Mouse (Mus musculus): Measurements from ENCODE around the gene Kcnj9. TPM values are rescaled to one million over a fixed set of nuclear protein-coding genes. Genes with fewer than 3 reads are reported as not detected.

The Kcnj9 gene
- polyA plus RNA-seq, 1 experiment from 2014 or later: 0.04 TPM

DNA sequence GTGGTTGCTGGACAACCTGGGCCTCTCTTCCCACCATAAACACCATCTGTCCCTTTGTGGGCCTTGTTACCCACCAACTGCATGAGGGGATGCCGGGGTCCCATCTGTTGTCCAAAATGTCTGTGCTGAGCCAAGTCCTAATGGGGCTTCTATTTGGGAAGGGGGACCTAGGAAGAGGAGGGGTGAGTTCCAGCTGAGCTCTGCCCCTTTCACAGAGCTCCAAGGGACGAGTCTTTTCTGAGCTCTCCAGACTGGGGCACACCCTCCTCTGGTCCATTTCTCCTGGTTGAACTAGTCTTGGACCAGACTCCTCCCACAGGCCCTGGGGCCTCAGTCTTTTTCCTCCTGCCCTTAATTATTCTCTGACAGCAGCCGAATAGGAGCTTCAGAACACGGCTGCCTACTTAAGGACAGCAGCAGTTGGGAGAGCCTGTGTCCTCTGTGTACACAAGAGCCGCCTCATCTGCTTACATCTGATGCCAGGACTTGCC, 9.2 kb downstream of the Kcnj9 start:
- WGBS: 48% methylated on average over 5 of the region's 5 CpGs
- H3K36me3 ChIP-seq: peaks cover 7% of the 10 kb centered on the region; the same call in 1 of the 2 replicates
- ATAC-seq (ENCODE audit: borderline replicate concordance, extremely low read depth, low FRiP score, low TSS enrichment): no peak
- no peaks in the 10 kb centered on the region for H3K9me3 ChIP-seq
- peaks cover 2% of the 10 kb centered on the region for H3K27me3 ChIP-seq
- H3K9ac ChIP-seq: no peak overlapping the region
- H3K4me1 ChIP-seq: no peaks in the 10 kb centered on the region
- no peak overlapping the region for H3K4me2 ChIP-seq
- no peak overlapping the region for H3K4me3 ChIP-seq
- no peak overlapping the region for H3K27ac ChIP-seq

DNA sequence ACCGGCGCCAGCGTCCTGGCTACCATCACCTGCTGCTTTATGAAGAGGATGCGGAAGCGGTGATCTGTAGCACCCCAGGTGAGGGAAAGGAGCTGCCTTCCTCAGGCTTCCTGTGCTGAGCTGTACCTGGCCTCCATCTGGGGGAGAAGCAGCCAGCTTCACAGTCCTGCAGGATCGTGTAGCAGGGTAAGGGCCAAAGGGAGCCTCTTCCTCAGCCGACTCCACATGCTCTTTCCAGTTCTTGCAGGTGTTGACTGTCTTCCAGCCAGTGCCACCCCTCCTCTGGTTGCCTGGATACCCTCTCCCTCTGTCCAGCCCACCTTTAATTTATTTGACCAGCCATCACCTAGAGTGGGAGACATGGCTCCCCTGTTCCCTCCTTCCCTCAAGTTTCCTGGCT, 9.8 kb downstream of the Kcnj9 start:
- no peak overlapping the region for H3K4me3 ChIP-seq
- H3K4me1 ChIP-seq: no peaks in the 10 kb centered on the region
- ATAC-seq (ENCODE audit: borderline replicate concordance, extremely low read depth, low FRiP score, low TSS enrichment): no peak
- no peak overlapping the region for H3K9ac ChIP-seq
- peaks cover 7% of the 10 kb centered on the region; the same call in 1 of the 2 replicates for H3K36me3 ChIP-seq
- no peak overlapping the region for H3K27ac ChIP-seq
- WGBS: 77% methylated on average over 7 of the region's 7 CpGs
- H3K9me3 ChIP-seq: no peaks in the 10 kb centered on the region
- no peaks in the 10 kb centered on the region for H3K27me3 ChIP-seq
- no peak overlapping the region for H3K4me2 ChIP-seq

DNA sequence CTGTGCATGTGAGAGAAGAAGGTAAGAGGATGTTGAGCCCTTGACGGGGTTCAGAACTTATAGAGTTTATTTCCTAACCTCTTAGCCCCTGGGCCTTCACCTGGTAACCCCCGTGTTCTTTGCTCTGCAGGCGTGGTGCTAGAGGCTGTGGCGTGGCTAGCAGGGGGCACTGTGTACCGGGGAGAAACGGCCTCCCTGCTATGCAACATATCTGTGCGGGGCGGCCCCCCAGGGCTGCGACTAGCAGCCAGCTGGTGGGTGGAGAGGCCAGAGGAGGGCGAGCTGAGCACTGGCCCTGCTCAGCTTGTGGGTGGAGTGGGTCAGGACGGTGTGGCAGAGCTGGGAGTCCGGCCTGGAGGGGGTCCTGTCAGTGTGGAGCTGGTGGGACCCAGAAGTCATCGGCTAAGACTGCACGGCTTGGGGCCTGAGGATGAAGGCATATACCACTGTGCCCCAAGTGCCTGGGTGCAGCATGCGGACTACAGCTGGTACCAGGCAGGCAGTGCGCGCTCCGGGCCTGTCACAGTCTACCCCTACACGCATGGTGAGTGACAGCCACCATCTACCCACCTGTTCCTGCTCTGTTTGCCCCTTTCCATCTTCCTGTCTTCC, 10.6 kb downstream of the Kcnj9 start:
- no peaks in the 10 kb centered on the region for H3K9me3 ChIP-seq
- no peak overlapping the region for H3K4me3 ChIP-seq
- H3K27ac ChIP-seq: no peak overlapping the region
- WGBS: 80% methylated on average over 19 of the region's 19 CpGs
- peaks cover 7% of the 10 kb centered on the region; the same call in 1 of the 2 replicates for H3K36me3 ChIP-seq
- H3K4me1 ChIP-seq: no peaks in the 10 kb centered on the region
- no peak overlapping the region for H3K4me2 ChIP-seq
- no peaks in the 10 kb centered on the region for H3K27me3 ChIP-seq
- ATAC-seq (ENCODE audit: borderline replicate concordance, extremely low read depth, low FRiP score, low TSS enrichment): no peak
- no peak overlapping the region for H3K9ac ChIP-seq

DNA sequence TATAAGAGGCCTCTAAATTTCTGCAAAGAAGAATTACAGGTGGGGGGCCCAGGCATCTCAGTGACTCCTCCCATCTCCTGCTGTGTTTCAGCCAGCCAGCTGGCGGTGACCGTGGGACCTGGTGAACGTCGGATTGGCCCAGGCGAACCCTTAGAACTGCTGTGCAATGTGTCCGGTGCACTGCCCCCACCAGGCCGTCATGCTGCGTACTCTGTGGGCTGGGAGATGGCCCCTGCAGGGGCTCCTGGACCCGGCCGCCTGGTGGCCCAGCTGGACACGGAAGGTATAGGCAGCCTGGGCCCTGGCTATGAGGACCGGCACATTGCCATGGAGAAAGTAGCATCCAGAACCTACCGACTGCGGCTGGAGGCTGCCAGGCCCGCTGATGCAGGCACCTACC, 11.2 kb downstream of the Kcnj9 start:
- no peak for ATAC-seq (ENCODE audit: borderline replicate concordance, extremely low read depth, low FRiP score, low TSS enrichment)

DNA sequence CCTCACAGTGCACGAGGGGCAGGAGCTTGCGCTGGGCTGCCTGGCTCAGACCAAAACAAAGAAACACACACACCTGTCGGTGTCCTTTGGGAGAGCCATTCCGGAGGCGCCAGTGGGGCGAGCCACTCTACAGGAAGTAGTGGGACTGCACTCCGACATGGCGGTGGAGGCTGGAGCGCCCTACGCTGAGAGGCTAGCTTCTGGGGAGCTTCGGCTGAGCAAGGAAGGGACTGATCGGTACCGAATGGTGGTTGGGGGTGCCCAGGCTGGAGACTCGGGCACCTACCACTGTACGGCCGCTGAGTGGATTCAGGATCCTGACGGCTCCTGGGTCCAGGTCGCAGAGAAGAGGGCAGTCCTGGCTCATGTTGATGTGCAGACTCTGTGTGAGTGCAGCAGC, 11.7 kb downstream of the Kcnj9 start:
- Histone ChIP-seq H3K9me3 (no peaks in the 10 kb centered on the region), H3K27me3 (no peaks in the 10 kb centered on the region), H3K27ac (no peak overlapping the region), H3K9ac (no peak overlapping the region), H3K4me2 (no peak overlapping the region), H3K36me3 (peaks cover 7% of the 10 kb centered on the region; the same call in 1 of the 2 replicates), H3K4me1 (peaks cover 6% of the 10 kb centered on the region), H3K4me3 (no peak overlapping the region)
- no peak for ATAC-seq (ENCODE audit: borderline replicate concordance, extremely low read depth, low FRiP score, low TSS enrichment)
- 61% methylated on average over 18 of the region's 18 CpGs for WGBS

More for the DNA sequence above, 11.2 kb downstream of the Kcnj9 start:
- Histone ChIP-seq H3K4me3 (no peak overlapping the region), H3K9me3 (no peaks in the 10 kb centered on the region), H3K27ac (no peak overlapping the region), H3K27me3 (no peaks in the 10 kb centered on the region), H3K4me2 (no peak overlapping the region), H3K36me3 (peaks cover 7% of the 10 kb centered on the region; the same call in 1 of the 2 replicates), H3K4me1 (peaks cover 2% of the 10 kb centered on the region), H3K9ac (no peak overlapping the region)
- WGBS: 67% methylated on average over 15 of the region's 15 CpGs

DNA sequence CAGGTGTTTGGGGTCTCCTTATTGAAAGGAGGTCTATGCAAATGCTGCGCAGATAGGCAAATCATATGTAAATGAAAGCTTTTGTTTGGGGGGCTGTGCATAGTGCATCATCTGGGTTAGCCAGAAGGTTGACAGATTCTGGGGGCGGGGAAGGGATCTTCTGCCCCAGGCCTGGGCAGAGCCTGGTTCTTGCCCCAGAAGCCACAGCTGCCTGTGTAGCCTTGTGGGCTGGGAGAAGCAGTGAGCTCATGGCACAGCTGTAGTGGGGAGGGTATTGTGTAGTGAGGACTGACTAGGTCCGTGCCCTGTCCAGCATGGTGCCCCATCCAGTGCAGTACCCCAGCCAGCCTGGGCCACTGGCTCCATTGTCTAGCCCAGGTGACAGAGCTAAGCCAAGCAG, 14.2 kb downstream of the Kcnj9 start:
- H3K9ac ChIP-seq: no peak overlapping the region
- H3K4me2 ChIP-seq: no peak overlapping the region
- H3K27ac ChIP-seq: no peak overlapping the region
- H3K4me3 ChIP-seq: no peak overlapping the region
- peaks cover 7% of the 10 kb centered on the region; the same call in 1 of the 2 replicates for H3K36me3 ChIP-seq
- H3K9me3 ChIP-seq: no peaks in the 10 kb centered on the region
- peaks cover 21% of the 10 kb centered on the region for H3K4me1 ChIP-seq
- 79% methylated on average over 3 of the region's 3 CpGs for WGBS
- no peak for ATAC-seq (ENCODE audit: borderline replicate concordance, extremely low read depth, low FRiP score, low TSS enrichment)
- H3K27me3 ChIP-seq: no peaks in the 10 kb centered on the region

DNA sequence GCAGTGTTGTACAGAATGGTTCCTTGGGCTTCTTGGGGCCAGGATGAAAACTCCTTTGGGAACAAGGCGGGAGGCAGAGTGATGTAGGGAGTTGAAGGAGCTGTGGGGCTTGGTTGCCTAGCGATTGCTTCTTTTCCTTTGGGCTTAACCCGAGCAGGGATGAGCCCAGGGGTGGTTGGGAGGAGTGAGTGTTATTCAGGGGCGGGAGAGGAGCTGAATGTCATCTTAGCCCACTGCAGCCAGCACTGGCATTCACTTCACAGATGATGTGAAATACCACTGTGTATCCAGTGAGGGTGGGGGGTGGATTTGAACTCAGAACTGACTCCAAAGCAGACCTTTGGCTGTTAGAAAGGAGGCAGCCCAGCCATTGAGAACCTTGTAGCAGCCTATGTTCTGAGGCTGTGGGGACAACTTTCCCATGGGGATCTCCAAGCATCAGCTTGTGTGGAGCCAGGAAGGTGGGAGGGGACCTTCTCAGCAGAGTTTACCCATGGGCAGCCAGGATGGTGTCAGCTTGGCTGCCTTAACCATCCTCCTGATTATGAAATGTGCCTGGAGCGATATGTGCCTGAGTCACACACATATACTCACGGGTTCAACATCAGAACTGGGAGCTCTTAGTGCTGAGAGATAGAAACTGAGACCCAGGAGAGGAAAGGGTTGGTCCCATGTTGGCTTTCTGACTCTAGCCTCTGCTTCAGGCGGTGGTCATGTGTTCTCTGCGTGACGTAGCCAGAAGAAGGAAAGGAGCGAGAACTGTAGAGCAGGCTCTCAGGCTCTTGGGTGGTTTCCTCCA, 15.3 kb downstream of the Kcnj9 start:
- 75% methylated on average over 10 of the region's 10 CpGs for WGBS
- Histone ChIP-seq H3K9ac (no peak overlapping the region), H3K27ac (no peak overlapping the region), H3K4me1 (peaks cover 32% of the 10 kb centered on the region), H3K36me3 (peaks cover 7% of the 10 kb centered on the region; the same call in 1 of the 2 replicates), H3K4me3 (no peak overlapping the region), H3K27me3 (no peaks in the 10 kb centered on the region), H3K9me3 (no peaks in the 10 kb centered on the region), H3K4me2 (peak overlapping the region; percentile 95; the same call in 1 of the 2 replicates)
- no peak for ATAC-seq (ENCODE audit: borderline replicate concordance, extremely low read depth, low FRiP score, low TSS enrichment)

DNA sequence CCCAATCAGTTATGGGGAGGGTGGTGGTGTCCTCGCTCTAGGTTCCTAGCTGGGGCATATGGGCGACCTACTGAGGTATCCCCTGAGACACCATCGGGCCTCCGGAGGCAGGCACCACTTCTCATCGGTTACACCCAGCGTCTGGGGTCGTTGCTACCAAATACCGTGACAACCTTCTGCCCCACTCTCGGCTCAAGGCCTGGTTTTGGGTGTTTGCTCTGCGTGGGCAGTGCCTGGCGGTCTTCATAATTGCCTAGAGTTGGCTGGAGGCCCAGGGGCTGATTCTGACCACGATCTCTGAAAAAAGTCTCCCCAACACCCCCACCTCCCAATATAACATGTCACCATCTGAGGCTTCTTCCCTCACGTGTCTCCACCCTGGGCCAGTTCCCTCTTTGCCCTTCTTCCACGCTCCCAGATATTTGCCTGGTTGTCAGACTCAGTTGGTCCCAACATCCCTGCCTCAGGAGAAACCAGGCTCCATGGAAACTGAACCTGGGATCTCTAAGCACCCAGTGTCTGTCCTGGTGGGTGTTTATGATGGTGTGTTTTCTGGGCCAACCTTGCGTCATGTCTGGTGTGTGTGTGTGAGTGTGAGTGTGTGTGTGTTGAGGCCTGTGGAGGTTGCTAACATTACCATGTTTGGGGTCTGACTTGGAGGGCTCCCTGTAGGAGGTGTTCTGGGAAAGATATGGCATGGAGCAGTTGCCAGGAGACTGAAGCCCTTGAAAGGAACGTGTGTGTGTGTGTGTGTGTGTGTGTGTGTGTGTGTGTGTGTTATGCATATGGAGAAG, 16.2 kb downstream of the Kcnj9 start:
- Histone ChIP-seq H3K9ac (peak overlapping the region; percentile 65), H3K4me3 (peak overlapping the region; percentile 63), H3K4me1 (peaks cover 38% of the 10 kb centered on the region), H3K4me2 (peak overlapping the region; percentile 95), H3K27ac (no peak overlapping the region), H3K36me3 (0 out of 2 replicates have a peak, but pooled peaks cover under 1% of the 10 kb centered on the region), H3K27me3 (no peaks in the 10 kb centered on the region), H3K9me3 (no peaks in the 10 kb centered on the region)
- 11% methylated on average over 16 of the region's 16 CpGs for WGBS
- ATAC-seq (ENCODE audit: borderline replicate concordance, extremely low read depth, low FRiP score, low TSS enrichment): peak; percentile 6; the same call in 1 of the 2 replicates

DNA sequence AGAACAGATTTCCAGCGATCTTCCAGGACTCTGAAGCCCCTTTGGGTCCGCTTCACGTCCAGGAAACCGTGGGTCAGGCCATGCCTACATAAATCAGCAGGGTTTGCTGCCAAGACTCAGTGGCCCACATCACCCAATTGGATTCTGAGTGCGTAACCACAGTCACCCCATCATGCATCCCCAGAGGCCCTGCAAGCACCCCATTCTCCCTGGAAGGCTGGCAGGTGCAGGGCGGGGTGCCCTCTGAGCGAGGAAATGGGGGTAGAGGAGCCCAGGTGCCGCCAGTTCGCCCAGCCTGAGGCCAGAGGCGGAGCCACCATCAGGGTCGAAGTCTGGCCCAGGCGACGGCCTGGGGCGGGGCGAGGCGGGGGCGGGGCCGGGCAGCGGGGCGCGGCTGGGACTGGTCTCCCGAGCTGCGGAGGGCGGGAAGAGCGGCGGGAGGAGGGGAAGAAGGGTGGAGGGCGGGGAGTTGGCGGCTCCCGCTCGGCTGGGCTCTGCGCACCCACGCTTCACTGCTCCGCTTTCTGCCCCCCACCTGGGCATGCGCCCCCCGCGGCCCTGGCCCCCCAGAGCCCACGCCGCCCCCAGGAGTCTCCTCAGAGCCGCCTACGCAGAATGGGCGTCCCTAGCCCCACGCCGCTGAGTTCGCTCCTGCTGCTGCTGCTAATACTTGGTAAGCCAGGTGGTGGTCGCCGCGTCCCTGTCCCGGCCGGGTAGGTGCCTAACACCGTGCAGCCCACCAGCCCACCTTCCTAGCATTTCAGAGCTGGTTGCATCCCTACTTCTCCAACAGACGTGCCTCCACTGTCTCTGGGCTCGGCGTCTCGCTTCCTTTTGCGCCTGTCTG, 17.0 kb downstream of the Kcnj9 start:
- Histone ChIP-seq H3K27ac (peak overlapping the region; percentile 94), H3K9ac (peak overlapping the region; percentile 65), H3K4me1 (peaks cover 40% of the 10 kb centered on the region), H3K4me2 (peak overlapping the region; percentile 95), H3K36me3 (no peaks in the 10 kb centered on the region), H3K27me3 (no peaks in the 10 kb centered on the region), H3K4me3 (peak overlapping the region; percentile 63), H3K9me3 (no peaks in the 10 kb centered on the region)
- peak; percentile 86 for ATAC-seq (ENCODE audit: borderline replicate concordance, extremely low read depth, low FRiP score, low TSS enrichment)
- WGBS: under 1% methylated on average over 34 of the region's 55 CpGs

DNA sequence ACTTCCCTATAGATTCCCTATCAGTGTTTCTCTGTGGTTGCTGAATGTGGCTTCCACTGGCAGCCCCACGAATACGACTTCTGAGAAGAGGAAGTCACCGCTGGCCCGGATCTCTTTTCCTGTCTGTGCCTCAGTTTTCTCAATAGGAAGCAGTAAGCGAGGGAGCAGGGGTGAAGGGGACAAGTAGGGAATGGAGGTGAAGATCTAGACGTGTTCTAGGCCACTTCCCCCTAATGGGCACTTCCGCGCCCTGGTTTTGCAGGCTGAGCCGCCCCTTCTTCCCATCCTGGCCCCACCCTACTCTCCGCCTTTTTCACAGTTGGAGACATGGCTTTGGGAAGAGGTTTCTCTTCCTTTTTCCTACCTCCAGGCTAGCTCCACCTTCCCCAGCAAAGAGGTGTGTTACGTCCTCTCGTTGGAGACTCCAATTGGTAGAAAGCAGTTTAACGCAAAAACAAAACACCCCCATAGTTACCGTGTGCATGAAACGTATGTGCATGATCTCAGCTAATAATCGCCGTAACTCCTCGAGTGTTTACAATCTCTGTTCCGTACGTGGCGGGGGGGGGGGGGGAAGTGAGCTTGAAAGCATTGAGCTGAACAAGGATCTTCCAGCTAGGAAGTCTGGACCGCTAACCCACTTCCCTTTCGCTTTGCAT, 17.7 kb downstream of the Kcnj9 start:
- peak; percentile 15; the same call in 1 of the 2 replicates for ATAC-seq (ENCODE audit: borderline replicate concordance, extremely low read depth, low FRiP score, low TSS enrichment)
- Histone ChIP-seq H3K9ac (peak overlapping the region; percentile 65), H3K4me3 (peak overlapping the region; percentile 63), H3K4me2 (peak overlapping the region; percentile 95), H3K27me3 (no peaks in the 10 kb centered on the region), H3K36me3 (no peaks in the 10 kb centered on the region), H3K4me1 (peaks cover 42% of the 10 kb centered on the region), H3K9me3 (no peaks in the 10 kb centered on the region), H3K27ac (peak overlapping the region; percentile 94)
- WGBS: 4% methylated on average over 22 of the region's 23 CpGs
